Mouse (Mus musculus) heart, adult 2 months (tissue): ENCODE results near the gene Csdc2.

Source experiments
- CTCF ChIP-seq: fragments of 200-600 bp; IDR thresholded peaks from 2 replicates; pipeline ENCODE4 v1.8.1; 2022; ENCODE audit warnings: antibody characterized with exemption, mild to moderate bottlenecking, moderate library complexity
- POLR2A ChIP-seq: fragments of 200-500 bp; IDR thresholded peaks from 2 replicates; pipeline ENCODE4 v1.6.1; 2011; ENCODE audit warnings: mild to moderate bottlenecking, low read depth, low read length, control low read depth; ENCODE audit not compliant: insufficient read depth

- TF ChIP-seq CTCF (no peak), POLR2A (no peak)
These were observed 18.2 kb downstream of the Csdc2 start for GRCm38 (mm10) chr15:81954716-81955115.
